Mouse (Mus musculus): Measurements from ENCODE around the gene Hpcal4. TPM values are rescaled to one million over a fixed set of nuclear protein-coding genes. Genes with fewer than 3 reads are reported as not detected.
A peak's percentile ranks its signal among the peaks of the same experiment; 100 is the strongest.

Hpcal4 gene
- polyA plus RNA-seq (2014; fragmentation: Nextera tagmentation; extraction: Ambion mirVana): 19.9 and 34.7 TPM in 2 replicates

DNA sequence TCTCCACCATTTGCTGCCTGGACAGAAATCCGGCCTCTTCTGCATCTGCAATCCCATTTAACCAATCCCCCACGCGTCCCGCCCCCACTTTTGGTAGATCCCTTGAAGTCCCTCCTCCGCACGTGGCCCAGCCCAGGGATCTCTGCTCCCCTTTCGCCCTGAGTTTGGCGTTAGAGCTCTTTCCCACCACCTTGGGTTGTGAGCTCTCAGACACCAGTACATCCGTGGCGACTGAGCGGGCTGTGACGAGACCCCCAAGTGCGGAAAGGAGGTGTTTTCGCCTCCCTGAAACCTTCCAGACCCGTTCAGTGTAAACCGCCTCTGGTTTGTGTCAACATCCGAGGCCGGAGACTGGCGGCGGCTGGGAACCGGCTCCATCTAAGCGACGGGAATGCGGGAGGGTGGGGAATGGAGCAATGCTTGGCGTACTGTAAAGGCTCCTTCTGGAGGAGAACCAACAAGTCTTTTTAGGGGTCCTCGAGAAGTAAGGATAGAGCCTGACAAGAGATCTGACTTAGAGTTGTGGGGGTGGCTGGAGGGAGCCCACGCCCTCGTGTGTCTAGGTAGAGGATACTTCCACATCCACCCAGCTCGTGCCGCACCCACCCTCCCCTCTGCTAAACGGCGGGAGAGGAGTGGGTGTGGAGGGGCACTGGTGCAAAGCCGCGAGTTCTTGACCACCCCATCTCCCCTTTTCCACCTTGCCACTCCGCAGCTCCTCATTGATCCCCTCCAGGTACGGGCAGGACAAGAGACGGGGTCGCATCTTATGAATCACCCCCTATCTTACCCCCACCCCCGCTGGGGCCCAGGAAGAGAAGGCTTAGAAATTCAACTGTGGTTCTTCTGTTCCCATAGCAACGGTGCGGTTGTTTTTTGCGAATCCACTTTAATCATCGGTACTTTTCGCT, at the start of gene Hpcal4:
Hpcal4 (plus strand) TSS at position 900 of the 911 bp plus-strand sequence.
- 1% methylated on average over 44 of the region's 44 CpGs for WGBS
- ATAC-seq (peak; percentile 61), DNase-seq (ENCODE audit: low spot score) (peak; percentile 31)
- Histone ChIP-seq H3K4me3 (ENCODE audit: low read depth, low read length) (peak within 1 kb of the TSS; percentile 46), H3K9me3 (replicated peaks; ENCODE audit: control insufficient read depth, low read length) (no peaks in the 10 kb centered on the region), H3K4me1 (ENCODE audit: control insufficient read depth, insufficient read depth, low read length) (peaks cover 11% of the 10 kb centered on the region; the same call in 1 of the 2 replicates), H3K9ac (ENCODE audit: low read length) (peak within 1 kb of the TSS; percentile 64), H3K4me2 (ENCODE audit: low read length) (peak within 1 kb of the TSS; percentile 74), H3K36me3 (ENCODE audit: control insufficient read depth, insufficient read depth, low read length) (no peaks in the 10 kb centered on the region), H3K27ac (ENCODE audit: low read depth, low read length) (peak within 1 kb of the TSS; percentile 39; the same call in 1 of the 2 replicates), H3K27me3 (replicated peaks; ENCODE audit: control insufficient read depth, insufficient read depth, low read length) (peaks cover 22% of the 10 kb centered on the region)

DNA sequence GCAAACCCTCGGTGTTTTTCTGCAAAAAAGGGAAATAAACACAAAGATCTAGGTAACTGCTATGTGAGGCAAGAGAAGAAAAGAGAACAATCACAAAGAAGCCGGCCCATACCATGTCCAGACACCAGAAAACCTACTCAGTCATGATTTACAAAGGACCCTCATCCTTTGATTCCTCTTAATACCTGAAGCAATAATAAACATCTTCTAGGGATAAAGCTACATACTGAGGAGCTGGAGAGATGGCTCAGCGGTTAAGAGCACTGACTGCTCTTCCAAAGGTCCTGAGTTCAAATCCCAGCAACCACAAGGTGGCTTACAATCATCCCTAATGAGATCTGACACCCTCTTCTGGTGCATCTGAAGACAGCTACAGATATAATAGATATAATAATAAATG, 45.5 kb upstream of the Hpcal4 start:
- no peak overlapping the region for H3K27ac ChIP-seq (ENCODE audit: low read depth, low read length)
- no peak overlapping the region for H3K4me3 ChIP-seq (ENCODE audit: low read depth, low read length)
- peaks cover 38% of the 10 kb centered on the region for H3K36me3 ChIP-seq (ENCODE audit: control insufficient read depth, insufficient read depth, low read length)
- peaks cover 12% of the 10 kb centered on the region for H3K4me1 ChIP-seq (ENCODE audit: control insufficient read depth, insufficient read depth, low read length)
- DNase-seq (ENCODE audit: low spot score) (no peak), ATAC-seq (no peak)
- no peaks in the 10 kb centered on the region for H3K27me3 ChIP-seq (replicated peaks; ENCODE audit: control insufficient read depth, insufficient read depth, low read length)
- 87% methylated on average over 3 of the region's 3 CpGs for WGBS
- no peak overlapping the region for H3K4me2 ChIP-seq (ENCODE audit: low read length)
- H3K9me3 ChIP-seq (replicated peaks; ENCODE audit: control insufficient read depth, low read length): no peaks in the 10 kb centered on the region
- no peak overlapping the region for H3K9ac ChIP-seq (ENCODE audit: low read length)

DNA sequence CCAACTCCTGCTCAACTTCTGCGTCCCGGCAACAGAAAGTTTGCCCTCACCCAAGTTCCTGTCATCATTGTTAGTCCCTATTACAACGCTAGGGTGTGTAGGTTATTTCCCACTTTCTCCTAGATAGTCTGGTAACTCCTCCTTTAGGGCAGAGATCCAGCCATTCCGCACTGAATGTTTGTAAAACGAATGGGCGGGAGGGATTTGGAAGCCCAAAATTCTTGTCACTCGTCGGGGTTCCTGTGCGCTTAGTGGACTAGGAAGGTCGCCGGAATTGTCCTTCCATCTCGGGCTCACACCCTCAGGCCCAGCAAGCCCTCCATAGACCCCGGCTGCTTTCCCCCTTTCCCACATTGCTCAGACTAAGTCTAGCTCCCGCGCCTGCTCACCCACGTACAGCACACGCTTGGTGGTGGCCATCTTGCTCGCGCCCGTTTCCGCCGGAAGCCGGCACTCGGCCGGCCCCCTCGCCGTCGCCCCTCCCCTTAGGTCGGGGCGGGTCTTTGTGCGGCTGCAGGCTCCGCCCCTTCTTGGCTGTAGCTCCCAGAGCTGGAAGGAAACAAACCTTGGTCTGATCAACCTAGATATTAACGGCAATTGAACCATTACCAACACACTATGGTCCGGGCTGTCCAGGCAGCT, 43.4 kb upstream of the Hpcal4 start, which contains the start of gene Ppie:
Ppie (minus strand) TSS at position 439 of the 642 bp plus-strand sequence.
- peak within 1 kb of the TSS; percentile 64 for H3K4me3 ChIP-seq (ENCODE audit: low read depth, low read length)
- ATAC-seq: peak; percentile 99
- H3K27ac ChIP-seq (ENCODE audit: low read depth, low read length): peak within 1 kb of the TSS; percentile 80; the same call in 1 of the 2 replicates
- H3K9me3 ChIP-seq (replicated peaks; ENCODE audit: control insufficient read depth, low read length): no peaks in the 10 kb centered on the region
- peak within 1 kb of the TSS; percentile 66 for H3K9ac ChIP-seq (ENCODE audit: low read length)
- under 1% methylated on average over 34 of the region's 34 CpGs for WGBS
- DNase-seq (ENCODE audit: low spot score): peak; percentile 94
- H3K4me1 ChIP-seq (ENCODE audit: control insufficient read depth, insufficient read depth, low read length): peaks cover 12% of the 10 kb centered on the region
- H3K4me2 ChIP-seq (ENCODE audit: low read length): peak within 1 kb of the TSS; percentile 92
- no peaks in the 10 kb centered on the region for H3K27me3 ChIP-seq (replicated peaks; ENCODE audit: control insufficient read depth, insufficient read depth, low read length)
- H3K36me3 ChIP-seq (ENCODE audit: control insufficient read depth, insufficient read depth, low read length): peaks cover 21% of the 10 kb centered on the region

DNA sequence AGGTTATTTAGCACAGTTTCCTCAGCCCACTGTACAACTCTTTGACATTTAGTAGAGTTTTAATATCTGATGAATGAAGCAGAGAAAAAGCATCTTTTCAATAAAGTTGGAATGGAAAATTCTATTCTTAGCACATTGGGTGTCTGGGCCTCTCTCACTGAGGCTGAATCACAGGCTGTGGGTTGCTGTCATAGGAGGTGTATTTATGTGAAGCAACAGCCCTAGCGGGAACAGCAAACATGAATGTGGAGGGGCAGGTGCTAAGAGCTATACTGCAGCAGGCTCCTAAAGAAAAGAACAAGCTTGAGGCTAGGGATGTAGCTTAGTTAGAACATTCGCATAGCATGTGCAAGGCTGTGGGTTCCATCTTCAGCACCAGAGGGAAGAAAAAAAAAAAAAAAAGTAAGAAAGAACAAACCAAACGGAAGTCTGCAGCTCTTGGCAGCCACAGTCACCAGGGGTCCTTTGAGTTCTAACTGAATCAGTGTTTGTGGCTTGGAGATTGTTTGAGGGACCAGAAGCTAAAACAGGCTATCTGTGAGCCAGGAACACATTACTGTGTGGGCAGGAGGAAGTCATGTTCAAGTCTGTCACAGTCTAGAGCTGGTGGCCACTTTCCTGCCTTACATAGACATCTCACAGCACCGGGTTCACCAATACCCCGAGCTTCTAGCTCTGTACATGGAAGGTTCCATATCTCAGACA, 35.4 kb upstream of the Hpcal4 start:
- no peak for ATAC-seq
- H3K36me3 ChIP-seq (ENCODE audit: control insufficient read depth, insufficient read depth, low read length): no peaks in the 10 kb centered on the region
- H3K4me2 ChIP-seq (ENCODE audit: low read length): no peak overlapping the region
- no peaks in the 10 kb centered on the region; the same call in 1 of the 2 replicates for H3K27me3 ChIP-seq (replicated peaks; ENCODE audit: control insufficient read depth, insufficient read depth, low read length)
- no peak overlapping the region for H3K27ac ChIP-seq (ENCODE audit: low read depth, low read length)
- H3K4me1 ChIP-seq (ENCODE audit: control insufficient read depth, insufficient read depth, low read length): no peaks in the 10 kb centered on the region
- H3K9me3 ChIP-seq (replicated peaks; ENCODE audit: control insufficient read depth, low read length): no peaks in the 10 kb centered on the region
- 80% methylated on average over 5 of the region's 5 CpGs for WGBS
- no peak for DNase-seq (ENCODE audit: low spot score)
- no peak overlapping the region for H3K4me3 ChIP-seq (ENCODE audit: low read depth, low read length)
- no peak overlapping the region for H3K9ac ChIP-seq (ENCODE audit: low read length)

DNA sequence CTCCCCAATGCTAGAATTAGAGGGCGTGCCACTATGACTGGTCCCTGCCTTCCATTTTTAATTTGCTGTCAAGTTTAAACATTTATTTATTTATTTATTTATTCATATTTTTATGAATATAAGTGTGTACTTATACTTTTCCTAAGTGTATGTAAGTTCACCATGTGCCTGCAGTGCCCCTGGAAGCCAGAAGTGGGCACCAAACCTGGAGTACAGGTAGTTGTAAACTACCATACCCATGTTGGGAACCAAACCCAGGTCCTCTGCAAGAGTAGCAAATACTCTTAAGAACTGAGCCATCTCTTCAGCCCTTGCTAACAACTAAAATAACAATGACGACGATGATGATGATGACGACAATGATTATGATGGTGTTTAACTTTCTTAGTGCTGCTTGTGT, 31.0 kb upstream of the Hpcal4 start:
- H3K27ac ChIP-seq (ENCODE audit: low read depth, low read length): no peak overlapping the region
- no peaks in the 10 kb centered on the region for H3K4me1 ChIP-seq (ENCODE audit: control insufficient read depth, insufficient read depth, low read length)
- H3K9me3 ChIP-seq (replicated peaks; ENCODE audit: control insufficient read depth, low read length): no peaks in the 10 kb centered on the region
- no peak for ATAC-seq
- DNase-seq (ENCODE audit: low spot score): no peak
- WGBS: 75% methylated on average over 4 of the region's 4 CpGs
- no peaks in the 10 kb centered on the region; the same call in 1 of the 2 replicates for H3K27me3 ChIP-seq (replicated peaks; ENCODE audit: control insufficient read depth, insufficient read depth, low read length)
- H3K9ac ChIP-seq (ENCODE audit: low read length): no peak overlapping the region
- H3K4me3 ChIP-seq (ENCODE audit: low read depth, low read length): no peak overlapping the region
- H3K4me2 ChIP-seq (ENCODE audit: low read length): no peak overlapping the region
- no peaks in the 10 kb centered on the region for H3K36me3 ChIP-seq (ENCODE audit: control insufficient read depth, insufficient read depth, low read length)

DNA sequence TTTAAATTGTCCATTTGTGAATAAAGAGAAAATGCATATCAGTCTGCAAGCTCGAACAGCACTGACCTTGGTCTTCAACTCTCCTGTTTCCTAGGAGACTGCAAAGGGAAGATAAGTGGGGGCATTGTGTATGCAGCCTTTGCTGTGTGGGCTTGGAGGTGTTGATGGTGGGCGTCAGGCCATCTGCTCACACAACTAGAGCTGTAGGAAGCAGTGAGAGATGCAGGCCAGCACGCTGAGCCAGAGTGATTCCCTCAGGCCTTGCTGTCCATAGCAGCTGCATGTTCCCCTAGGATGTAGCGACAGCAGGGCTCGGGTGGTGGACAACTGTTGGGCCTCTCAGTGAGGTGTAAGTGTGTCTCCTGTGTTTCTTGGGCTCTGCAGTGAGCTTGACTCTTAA, 30.1 kb upstream of the Hpcal4 start:
- 52% methylated on average over 5 of the region's 5 CpGs for WGBS
- no peaks in the 10 kb centered on the region for H3K9me3 ChIP-seq (replicated peaks; ENCODE audit: control insufficient read depth, low read length)
- no peak overlapping the region for H3K9ac ChIP-seq (ENCODE audit: low read length)
- DNase-seq (ENCODE audit: low spot score) (peak; percentile 5), ATAC-seq (0 out of 2 replicates have a peak, but pooled peaks have one; percentile 26)
- no peak overlapping the region for H3K4me3 ChIP-seq (ENCODE audit: low read depth, low read length)
- no peak overlapping the region for H3K4me2 ChIP-seq (ENCODE audit: low read length)
- no peaks in the 10 kb centered on the region for H3K4me1 ChIP-seq (ENCODE audit: control insufficient read depth, insufficient read depth, low read length)
- no peak overlapping the region for H3K27ac ChIP-seq (ENCODE audit: low read depth, low read length)
- no peaks in the 10 kb centered on the region for H3K27me3 ChIP-seq (replicated peaks; ENCODE audit: control insufficient read depth, insufficient read depth, low read length)
- H3K36me3 ChIP-seq (ENCODE audit: control insufficient read depth, insufficient read depth, low read length): no peaks in the 10 kb centered on the region

DNA sequence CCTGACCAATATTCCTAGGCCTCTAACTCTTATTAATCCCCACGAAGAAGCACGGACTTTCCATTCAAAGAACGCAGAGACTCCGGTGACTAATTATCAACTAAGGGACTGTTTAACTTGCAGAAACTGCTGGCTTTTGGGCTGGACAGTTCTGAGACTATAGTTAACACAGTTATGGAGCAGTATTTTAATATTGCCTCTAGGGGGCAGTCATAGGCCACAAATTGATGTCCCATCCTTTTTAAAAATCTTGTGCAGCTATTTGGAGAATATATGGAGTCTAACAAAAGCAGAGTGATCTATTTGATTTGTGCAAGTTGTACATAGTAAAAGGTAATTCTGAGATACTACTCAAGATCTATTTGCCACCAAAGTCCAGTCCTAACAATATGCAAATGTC, 28.0 kb upstream of the Hpcal4 start:
- Histone ChIP-seq H3K4me1 (ENCODE audit: control insufficient read depth, insufficient read depth, low read length) (no peaks in the 10 kb centered on the region), H3K36me3 (ENCODE audit: control insufficient read depth, insufficient read depth, low read length) (no peaks in the 10 kb centered on the region), H3K9ac (ENCODE audit: low read length) (no peak overlapping the region), H3K4me2 (ENCODE audit: low read length) (no peak overlapping the region), H3K27ac (ENCODE audit: low read depth, low read length) (no peak overlapping the region), H3K9me3 (replicated peaks; ENCODE audit: control insufficient read depth, low read length) (no peaks in the 10 kb centered on the region), H3K4me3 (ENCODE audit: low read depth, low read length) (no peak overlapping the region), H3K27me3 (replicated peaks; ENCODE audit: control insufficient read depth, insufficient read depth, low read length) (no peaks in the 10 kb centered on the region)
- 27% methylated on average over 4 of the region's 4 CpGs for WGBS
- DNase-seq (ENCODE audit: low spot score) (peak; percentile 84), ATAC-seq (no peak)

DNA sequence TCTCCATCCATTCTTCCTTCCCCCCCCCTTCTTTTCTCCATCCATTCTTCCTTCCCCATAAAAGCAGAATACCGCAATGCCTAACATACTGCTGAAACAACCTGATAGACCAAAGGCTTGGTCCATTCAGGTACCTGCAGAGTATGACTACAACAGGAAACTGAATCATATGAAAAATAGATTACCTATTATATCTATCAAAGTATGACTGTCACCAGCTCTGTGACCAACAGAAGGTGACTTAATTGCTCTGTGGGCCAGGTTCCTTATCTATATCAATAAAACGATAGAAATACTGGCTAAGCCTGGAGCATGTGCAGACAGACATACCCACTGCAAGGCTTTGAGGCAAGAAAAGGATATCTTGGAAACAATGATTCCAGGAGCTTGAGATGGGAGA, 27.6 kb upstream of the Hpcal4 start:
- no peaks in the 10 kb centered on the region for H3K36me3 ChIP-seq (ENCODE audit: control insufficient read depth, insufficient read depth, low read length)
- WGBS: 73% methylated on average over 2 of the region's 2 CpGs
- no peaks in the 10 kb centered on the region for H3K9me3 ChIP-seq (replicated peaks; ENCODE audit: control insufficient read depth, low read length)
- H3K9ac ChIP-seq (ENCODE audit: low read length): no peak overlapping the region
- no peak overlapping the region for H3K4me2 ChIP-seq (ENCODE audit: low read length)
- no peak for ATAC-seq
- no peak overlapping the region for H3K27ac ChIP-seq (ENCODE audit: low read depth, low read length)
- no peaks in the 10 kb centered on the region for H3K4me1 ChIP-seq (ENCODE audit: control insufficient read depth, insufficient read depth, low read length)
- no peak overlapping the region for H3K4me3 ChIP-seq (ENCODE audit: low read depth, low read length)
- DNase-seq (ENCODE audit: low spot score): no peak
- no peaks in the 10 kb centered on the region for H3K27me3 ChIP-seq (replicated peaks; ENCODE audit: control insufficient read depth, insufficient read depth, low read length)

Data from forebrain, embryonic 14.5 days (tissue).